ENCODE assay signal across 9 mouse cellular contexts in the genomic region with DNA sequence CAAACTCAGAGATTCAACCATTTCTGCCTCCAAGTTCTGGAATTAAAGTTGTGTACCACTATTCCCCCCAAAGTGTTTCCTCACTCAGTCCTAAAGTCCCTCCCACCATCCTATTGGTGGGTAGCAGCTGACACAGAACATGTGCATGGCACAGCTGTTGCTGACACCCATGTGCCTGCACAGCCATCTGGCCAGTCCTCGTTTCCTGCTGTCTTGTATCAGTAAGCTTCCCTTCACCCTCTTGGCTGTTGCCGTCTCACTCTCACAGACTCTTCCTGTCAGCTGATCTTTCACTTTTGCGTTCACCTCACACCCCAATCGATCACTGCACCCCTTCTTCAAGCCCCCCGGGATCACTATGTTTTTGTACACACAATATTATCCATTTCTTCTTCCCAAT. TPM values are rescaled to one million over a fixed set of nuclear protein-coding genes. Genes with fewer than 3 reads are reported as not detected.
DNase-seq lines count a peak whose midpoint lies in the region; ATAC-seq lines count a peak whose summit lies in the region.
"Had no signal": no experiment of that assay in that cellular context is flagged by ENCODE, and none has a peak within 500 bp of the region (broad histone marks: within the 10 kb centered on the region; RNA-seq: fewer than 3 reads in every experiment).

No protein-coding gene starts in this region.

- 0 out of 2 replicates have a peak, but pooled peaks have one; percentile 44 for ATAC-seq in neural tube, embryonic 13.5 days (ENCODE audit: low read depth)
- no peak for ATAC-seq in limb, embryonic 12.5 days (ENCODE audit: insufficient number of reproducible peaks, insufficient read depth, low FRiP score, low TSS enrichment, low read depth)

- no peaks in the 10 kb centered on the region for H3K9me3 ChIP-seq in neural tube, embryonic 13.5 days
- H3K9me3 ChIP-seq in limb, embryonic 12.5 days = no peaks in the 10 kb centered on the region
- H3K9me3 ChIP-seq: embryonic facial prominence, embryonic 12.5 days had no signal

- DNase-seq in embryo, embryonic 11 days = peak; percentile 30
- no peak for DNase-seq in embryo, embryonic 9.5 days (ENCODE audit: extremely low spot score)
- DNase-seq in neural tube, embryonic 10.5 days (ENCODE audit: extremely low spot score, low spot score) = no peak
- peak; percentile 64 to 66 for DNase-seq in right cerebral cortex, adult 2 months (ENCODE audit: low spot score in 2 of 2)
- DNase-seq in adrenal gland, postnatal 36 days = no peak
- DNase-seq in cerebellum, postnatal 4 days (ENCODE audit: low spot score in 2 of 2) = no peak

- H3K36me3 ChIP-seq in neural tube, embryonic 13.5 days = peaks cover 32% of the 10 kb centered on the region
- H3K36me3 ChIP-seq in limb, embryonic 12.5 days = peaks cover 30% of the 10 kb centered on the region

- H3K9ac ChIP-seq in neural tube, embryonic 13.5 days = no peak overlapping the region
- H3K9ac ChIP-seq in limb, embryonic 12.5 days (replicated peaks) = no peak overlapping the region
- H3K9ac ChIP-seq: embryonic facial prominence, embryonic 12.5 days had no signal

- no peak overlapping the region for H3K4me2 ChIP-seq in neural tube, embryonic 13.5 days
- H3K4me2 ChIP-seq in limb, embryonic 12.5 days = no peak overlapping the region; the same call in 1 of the 2 replicates
- H3K4me2 ChIP-seq: embryonic facial prominence, embryonic 12.5 days had no signal

- no peak overlapping the region for H3K4me3 ChIP-seq in neural tube, embryonic 13.5 days
- H3K4me3 ChIP-seq in limb, embryonic 12.5 days (replicated peaks) = no peak overlapping the region
- H3K4me3 ChIP-seq: embryonic facial prominence, embryonic 12.5 days had no signal

- peaks cover 19% of the 10 kb centered on the region for H3K4me1 ChIP-seq in neural tube, embryonic 13.5 days (replicated peaks)
- H3K4me1 ChIP-seq in limb, embryonic 12.5 days (replicated peaks) = peaks cover 23% of the 10 kb centered on the region
- H3K4me1 ChIP-seq: embryonic facial prominence, embryonic 12.5 days had no signal

- H3K27me3 ChIP-seq in neural tube, embryonic 13.5 days = no peaks in the 10 kb centered on the region
- no peaks in the 10 kb centered on the region for H3K27me3 ChIP-seq in limb, embryonic 12.5 days
- H3K27me3 ChIP-seq: embryonic facial prominence, embryonic 12.5 days had no signal

- H3K27ac ChIP-seq in neural tube, embryonic 13.5 days (replicated peaks) = no peak overlapping the region
- peak overlapping the region; percentile 41; the same call in 1 of the 2 replicates for H3K27ac ChIP-seq in limb, embryonic 12.5 days
- H3K27ac ChIP-seq: embryonic facial prominence, embryonic 12.5 days had no signal

- WGBS in neural tube, embryonic 13.5 days = 52% methylated on average over 5 of the region's 5 CpGs
- WGBS in limb, embryonic 12.5 days = 48% methylated on average over 5 of the region's 5 CpGs

RNA-seq across cellular contexts. Expression of gene Zfp687, which starts 12.5 kb away (rescaled TPM):
- 20.4 and 21.5 TPM in 2 replicates for polyA plus RNA-seq in neural tube, embryonic 13.5 days (2015; fragmentation: Nextera tagmentation; extraction: Ambion mirVana)
- 34.7 and 35.0 TPM in 2 replicates for polyA plus RNA-seq in limb, embryonic 12.5 days (2016; fragmentation: Nextera tagmentation; extraction: Ambion mirVana)
- total RNA-seq in adrenal gland, postnatal 36 days (2021) = 10 to 100 TPM; 23.1 to 37.7 TPM

RNA-seq across cellular contexts. Expression of gene Psmd4, which starts 14.7 kb away (rescaled TPM):
- polyA plus RNA-seq in neural tube, embryonic 13.5 days (2015; fragmentation: Nextera tagmentation; extraction: Ambion mirVana) = 274 and 279 TPM in 2 replicates
- polyA plus RNA-seq in limb, embryonic 12.5 days (2016; fragmentation: Nextera tagmentation; extraction: Ambion mirVana) = 306 and 310 TPM in 2 replicates
- total RNA-seq in adrenal gland, postnatal 36 days (2021) = 100 to 1,000 TPM; 284 to 331 TPM

RNA-seq across cellular contexts. Expression of gene Pi4kb, which starts 53.2 kb away (rescaled TPM):
- polyA plus RNA-seq in neural tube, embryonic 13.5 days (2015; fragmentation: Nextera tagmentation; extraction: Ambion mirVana) = 24.0 and 26.7 TPM in 2 replicates
- 26.6 and 28.1 TPM in 2 replicates for polyA plus RNA-seq in limb, embryonic 12.5 days (2016; fragmentation: Nextera tagmentation; extraction: Ambion mirVana)
- total RNA-seq in adrenal gland, postnatal 36 days (2021) = 10 to 100 TPM; 61.8 to 62.9 TPM

Comparison
In these comparisons a context has a peak if more than half of its experiments do, and no peak if none do; other contexts are left out.
1. DNase-seq: peak in embryo, embryonic 11 days (single experiment) and right cerebral cortex, adult 2 months (2 of 2); none in embryo, embryonic 9.5 days (single experiment), neural tube, embryonic 10.5 days (single experiment), adrenal gland, postnatal 36 days (0 of 2) and cerebellum, postnatal 4 days (0 of 2).